Mouse (Mus musculus) kidney, postnatal 0 days (tissue): ENCODE measurements around the gene Nceh1. TPM values are rescaled to one million over a fixed set of nuclear protein-coding genes. Genes with fewer than 3 reads are reported as not detected.
A peak's percentile ranks its signal among the peaks of the same experiment; 100 is the strongest.

Source experiments
- ATAC-seq: fragments of 200-750 bp; cut with Nextera tagmentation; replicated peaks from 2 replicates; pipeline ENCODE4 v1.8.0; 2017; ENCODE audit warnings: low read depth, moderate number of reproducible peaks, moderate TSS enrichment, moderate library complexity; ENCODE audit not compliant: low FRiP score
- DNase-seq: peaks from one replicate; pipeline ENCODE4 v3.0.0-alpha.2; 2016; ENCODE audit warnings: low spot score
- H3K27ac ChIP-seq: fragments of 300-500 bp; sonication (generic); 2 replicates; pipeline ENCODE4 v1.5.1; 2014; ENCODE audit warnings: mild to moderate bottlenecking
- H3K27me3 ChIP-seq: fragments of 300-500 bp; sonication (generic); 2 replicates; pipeline ENCODE4 v1.6.1; 2014; ENCODE audit warnings: low read length, mixed read lengths; ENCODE audit not compliant: insufficient read depth
- H3K36me3 ChIP-seq: fragments of 300-500 bp; sonication (generic); 2 replicates; pipeline ENCODE4 v1.6.1; 2014; ENCODE audit warnings: low read length, mixed read lengths; ENCODE audit not compliant: insufficient read depth
- H3K4me1 ChIP-seq: fragments of 300-500 bp; sonication (generic); replicated peaks from 2 replicates; pipeline ENCODE4 v1.6.1; 2014; ENCODE audit warnings: antibody characterized with exemption, low read length, mixed read lengths; ENCODE audit not compliant: insufficient read depth
- H3K4me2 ChIP-seq: fragments of 300-500 bp; sonication (generic); 2 replicates; pipeline ENCODE4 v1.6.1; 2014; ENCODE audit warnings: mild to moderate bottlenecking, low read length, moderate library complexity, mixed read lengths
- H3K4me3 ChIP-seq: fragments of 300-500 bp; sonication (generic); replicated peaks from 2 replicates; pipeline ENCODE4 v1.5.1; 2014; ENCODE audit warnings: low read depth, low read length
- H3K9ac ChIP-seq: fragments of 300-500 bp; sonication (generic); 2 replicates; pipeline ENCODE4 v1.6.1; 2014; ENCODE audit warnings: low read depth, low read length
- H3K9me3 ChIP-seq: fragments of 300-500 bp; sonication (generic); replicated peaks from 2 replicates; pipeline ENCODE4 v1.6.1; 2016; ENCODE audit warnings: low read length, inconsistent platforms, mixed read lengths
- CTCF ChIP-seq: IDR thresholded peaks from 2 replicates; pipeline ENCODE4 v1.5.1; 2016; ENCODE audit warnings: antibody characterized with exemption, low read depth, mild to moderate bottlenecking, moderate library complexity
- WGBS: fragments of 180-500 bp; shearing (Covaris S2); extraction: QIAGEN DNeasy Blood & Tissue Kit; methylation state at CpG from one replicate; pipeline ENCODE4 v1.1.7; 2014; 5-methylcytosine and 5-hydroxymethylcytosine counted together
- polyA plus RNA-seq: library from polyadenylated mRNA; unstranded; fragments of >200 nt; fragmentation: Nextera tagmentation; extraction: Ambion mirVana; gene quantifications from 2 replicates; pipeline ENCODE4 v1.2.1, GENCODE M21; 2015

Gene Nceh1
- polyA plus RNA-seq, 1 experiment from 2014 or later: 47.7 TPM

DNA sequence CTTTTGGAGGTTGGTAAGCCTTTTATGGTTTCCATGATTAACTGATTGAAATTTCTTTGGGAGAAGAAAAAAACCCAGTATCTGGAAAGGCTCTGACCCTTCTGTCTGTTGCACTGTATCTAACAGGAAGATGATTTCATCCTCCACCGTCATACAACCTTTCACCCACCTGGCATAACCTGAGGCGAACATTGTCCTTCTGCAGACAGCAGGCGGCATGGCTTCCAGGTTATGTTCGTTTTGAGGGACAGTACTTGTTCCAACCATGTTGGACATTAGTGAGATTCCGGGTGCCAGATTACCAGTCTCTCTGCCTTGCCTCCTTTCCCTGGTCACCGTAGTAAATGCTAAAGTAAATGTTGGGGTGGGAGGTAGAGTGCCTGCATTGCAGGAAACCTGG is 51.1 kb downstream of the Nceh1 start:
- Histone ChIP-seq H3K27me3 (no peaks in the 10 kb centered on the region), H3K4me3 (no peak overlapping the region), H3K4me2 (no peak overlapping the region), H3K9ac (no peak overlapping the region), H3K27ac (no peak overlapping the region), H3K4me1 (no peaks in the 10 kb centered on the region), H3K9me3 (no peaks in the 10 kb centered on the region), H3K36me3 (no peaks in the 10 kb centered on the region)
- no peak for ATAC-seq
- DNase-seq: no peak
- 81% methylated on average over 6 of the region's 6 CpGs for WGBS
- no peak for TF ChIP-seq CTCF

DNA sequence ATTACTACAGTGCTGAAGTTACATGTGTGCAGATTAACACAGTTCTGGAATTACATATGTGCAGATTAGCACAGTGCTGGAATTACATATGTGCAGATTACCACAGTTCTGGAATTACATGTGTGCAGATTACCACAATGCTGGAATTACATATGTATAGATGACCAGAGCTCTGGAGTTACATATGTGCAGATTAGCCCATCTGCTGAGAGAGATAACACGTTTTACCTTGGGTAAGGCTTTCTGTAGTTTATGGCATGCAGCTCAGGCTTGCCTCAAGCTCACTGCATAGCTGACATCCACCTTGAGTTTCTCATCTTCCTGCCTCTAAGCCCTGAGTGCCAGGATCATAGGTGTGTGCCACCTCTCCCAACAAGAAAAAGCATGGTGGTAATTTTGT is 52.2 kb downstream of the Nceh1 start:
- 66% methylated on average over 1 of the region's 1 CpGs for WGBS
- Histone ChIP-seq H3K9ac (no peak overlapping the region), H3K27ac (no peak overlapping the region), H3K27me3 (no peaks in the 10 kb centered on the region), H3K4me2 (no peak overlapping the region), H3K36me3 (no peaks in the 10 kb centered on the region), H3K9me3 (no peaks in the 10 kb centered on the region), H3K4me1 (no peaks in the 10 kb centered on the region), H3K4me3 (no peak overlapping the region)
- no peak for TF ChIP-seq CTCF
- DNase-seq: no peak
- no peak for ATAC-seq

DNA sequence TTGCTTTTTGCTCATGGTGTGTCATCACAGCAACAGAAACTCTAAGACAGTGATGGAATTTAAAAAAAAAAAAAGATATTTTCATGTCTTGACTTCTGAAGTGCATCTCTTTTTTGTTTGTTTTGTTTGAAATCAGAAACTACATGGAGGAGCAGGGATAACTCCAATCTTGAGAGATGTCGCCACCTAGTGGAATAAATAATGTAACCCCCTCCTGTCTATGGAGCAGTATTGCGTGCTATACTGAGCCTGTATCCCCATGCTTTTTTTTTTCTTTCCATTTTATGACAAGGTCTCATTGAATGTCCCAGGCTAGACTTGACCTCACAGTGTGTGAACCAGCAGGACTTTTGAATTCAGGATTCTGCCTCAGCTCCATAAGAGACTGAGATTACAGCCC is 54.5 kb downstream of the Nceh1 start:
- Histone ChIP-seq H3K4me2 (no peak overlapping the region), H3K4me3 (no peak overlapping the region), H3K9ac (no peak overlapping the region), H3K27me3 (no peaks in the 10 kb centered on the region), H3K36me3 (peaks cover 12% of the 10 kb centered on the region; the same call in 1 of the 2 replicates), H3K9me3 (no peaks in the 10 kb centered on the region), H3K4me1 (no peaks in the 10 kb centered on the region), H3K27ac (no peak overlapping the region)
- ATAC-seq: 0 out of 2 replicates have a peak, but pooled peaks have one; percentile 42
- 5% methylated on average over 2 of the region's 2 CpGs for WGBS
- peak; percentile 85 for TF ChIP-seq CTCF
- peak; percentile 90 for DNase-seq

DNA sequence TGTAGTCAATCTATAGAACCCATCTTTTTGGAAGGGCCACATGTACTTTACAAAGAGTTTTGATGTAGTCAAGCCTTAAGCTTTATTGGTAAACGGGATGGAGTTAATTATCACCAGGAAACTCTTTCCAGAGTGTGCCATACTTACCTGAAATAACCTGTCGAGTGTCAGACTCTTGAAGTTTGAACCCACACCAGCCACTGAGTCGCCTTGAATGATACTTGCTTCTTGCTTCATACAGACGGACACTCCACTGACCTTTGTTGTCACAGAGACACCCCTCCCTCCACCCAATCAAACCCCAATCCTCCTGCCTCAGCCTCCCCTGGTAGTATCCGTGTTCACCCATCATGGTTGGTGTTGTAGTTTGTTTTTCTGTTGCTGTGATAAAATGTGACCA is 55.8 kb downstream of the Nceh1 start:
- H3K36me3 ChIP-seq: peaks cover 12% of the 10 kb centered on the region; the same call in 1 of the 2 replicates
- H3K9me3 ChIP-seq: no peaks in the 10 kb centered on the region
- no peak overlapping the region for H3K4me2 ChIP-seq
- 0 out of 2 replicates have a peak, but pooled peaks have one; percentile 40 for ATAC-seq
- no peak overlapping the region for H3K4me3 ChIP-seq
- no peaks in the 10 kb centered on the region for H3K4me1 ChIP-seq
- no peak overlapping the region for H3K27ac ChIP-seq
- no peak for TF ChIP-seq CTCF
- 72% methylated on average over 5 of the region's 5 CpGs for WGBS
- DNase-seq: no peak
- no peaks in the 10 kb centered on the region for H3K27me3 ChIP-seq
- H3K9ac ChIP-seq: no peak overlapping the region

DNA sequence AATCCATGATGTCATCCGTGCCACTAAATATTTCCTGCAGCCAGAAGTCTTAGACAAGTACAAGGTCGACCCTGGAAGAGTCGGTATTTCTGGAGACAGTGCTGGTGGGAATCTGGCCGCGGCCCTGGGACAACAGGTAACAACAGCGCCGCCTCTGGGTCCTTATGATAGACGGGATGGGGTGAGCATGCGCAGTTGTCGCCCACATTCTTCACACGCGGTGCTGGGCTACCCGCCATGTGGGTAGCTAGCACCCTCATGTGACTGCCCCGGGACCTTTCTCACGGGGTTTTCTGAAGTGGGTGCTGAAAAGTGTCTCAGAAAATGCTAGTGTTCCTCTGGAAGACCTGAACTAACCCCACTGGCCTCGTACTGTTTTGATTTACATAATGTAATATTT is 56.8 kb downstream of the Nceh1 start:
- DNase-seq: no peak
- no peak overlapping the region for H3K4me2 ChIP-seq
- 92% methylated on average over 16 of the region's 16 CpGs for WGBS

DNA sequence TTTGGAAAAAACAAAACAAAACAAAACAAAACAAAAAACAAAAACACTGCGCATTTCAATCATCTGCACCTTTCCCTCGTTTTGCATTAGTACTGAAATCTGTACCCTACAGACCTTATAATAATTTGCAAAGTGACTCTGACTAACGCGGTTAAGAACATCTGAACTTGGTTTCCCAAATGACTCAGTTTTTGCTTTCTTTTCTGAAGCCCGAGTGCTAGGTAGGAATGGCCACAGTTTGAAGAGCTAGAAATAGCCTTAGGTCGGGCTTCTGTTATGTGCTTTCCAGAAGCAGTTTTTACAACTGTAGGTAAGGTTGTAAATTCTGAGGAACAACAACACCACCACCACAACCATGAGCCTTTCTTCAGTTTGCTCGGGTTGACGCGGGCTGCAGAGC is 59.1 kb downstream of the Nceh1 start:
- H3K27me3 ChIP-seq: no peaks in the 10 kb centered on the region
- ATAC-seq (no peak), DNase-seq (no peak)
- no peak overlapping the region for H3K4me3 ChIP-seq
- no peak overlapping the region for H3K4me2 ChIP-seq
- no peak overlapping the region for H3K9ac ChIP-seq
- no peak overlapping the region for H3K27ac ChIP-seq
- TF ChIP-seq CTCF: no peak
- peaks cover 12% of the 10 kb centered on the region; the same call in 1 of the 2 replicates for H3K36me3 ChIP-seq
- WGBS: 79% methylated on average over 9 of the region's 9 CpGs
- H3K9me3 ChIP-seq: no peaks in the 10 kb centered on the region
- H3K4me1 ChIP-seq: no peaks in the 10 kb centered on the region

More for the DNA sequence above, 56.8 kb downstream of the Nceh1 start:
- no peak for TF ChIP-seq CTCF
- Histone ChIP-seq H3K9ac (no peak overlapping the region), H3K27me3 (no peaks in the 10 kb centered on the region), H3K4me3 (no peak overlapping the region), H3K27ac (no peak overlapping the region), H3K36me3 (peaks cover 12% of the 10 kb centered on the region; the same call in 1 of the 2 replicates), H3K9me3 (no peaks in the 10 kb centered on the region), H3K4me1 (no peaks in the 10 kb centered on the region)
- no peak for ATAC-seq

DNA sequence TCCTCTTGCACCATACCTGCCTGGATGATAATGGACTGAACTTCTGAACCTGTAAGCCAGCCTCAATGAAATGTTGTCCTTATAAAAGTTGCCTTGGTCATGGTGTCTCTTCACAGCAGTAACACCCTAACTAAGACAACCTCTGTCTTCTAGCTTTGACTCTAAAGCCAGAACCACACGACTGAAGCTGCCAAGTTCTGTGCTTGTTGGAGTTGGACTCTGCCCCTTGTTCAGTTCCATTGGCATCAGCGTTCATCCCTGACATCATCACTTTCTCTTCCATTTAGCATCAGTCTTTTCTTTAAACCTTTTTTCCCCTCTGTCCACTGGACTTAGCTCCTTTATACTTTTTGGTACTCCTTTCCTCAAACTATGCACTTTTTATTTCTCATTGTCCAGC is 63.4 kb downstream of the Nceh1 start:
- no peak for ATAC-seq
- no peaks in the 10 kb centered on the region for H3K27me3 ChIP-seq
- H3K36me3 ChIP-seq: peaks cover 10% of the 10 kb centered on the region; the same call in 1 of the 2 replicates
- 82% methylated on average over 2 of the region's 2 CpGs for WGBS
- no peak overlapping the region for H3K4me3 ChIP-seq
- H3K27ac ChIP-seq: no peak overlapping the region
- H3K9me3 ChIP-seq: no peaks in the 10 kb centered on the region
- H3K4me2 ChIP-seq: no peak overlapping the region
- H3K4me1 ChIP-seq: no peaks in the 10 kb centered on the region
- no peak for TF ChIP-seq CTCF
- no peak overlapping the region for H3K9ac ChIP-seq
- DNase-seq: no peak
